Mouse (Mus musculus) testis, adult 2 months (tissue): ENCODE results near the gene Sema3d. TPM values are rescaled to one million over a fixed set of nuclear protein-coding genes. Genes with fewer than 3 reads are reported as not detected.

Experiments
- H3K27ac ChIP-seq: fragments of 200-500 bp; 2 replicates; pipeline ENCODE4 v1.5.1; 2012; ENCODE audit warnings: low read depth, low read length; ENCODE audit not compliant: control insufficient read depth, insufficient read depth
- H3K27me3 ChIP-seq: fragments of 200-500 bp; 2 replicates; pipeline ENCODE4 v1.6.1; 2012; ENCODE audit warnings: mild to moderate bottlenecking, low read length, moderate library complexity; ENCODE audit not compliant: control insufficient read depth, insufficient read depth
- H3K36me3 ChIP-seq: fragments of 200-500 bp; 2 replicates; pipeline ENCODE4 v1.6.1; 2012; ENCODE audit warnings: mild to moderate bottlenecking, low read length; ENCODE audit not compliant: control insufficient read depth, insufficient read depth
- H3K4me1 ChIP-seq: fragments of 200-500 bp; 2 replicates; pipeline ENCODE4 v1.6.1; 2012; ENCODE audit warnings: low read length; ENCODE audit not compliant: control insufficient read depth, insufficient read depth
- H3K4me3 ChIP-seq: fragments of 200-500 bp; 2 replicates; pipeline ENCODE4 v1.5.1; 2012; ENCODE audit warnings: low read depth, mild to moderate bottlenecking, low read length, moderate library complexity, mixed read lengths; ENCODE audit not compliant: control insufficient read depth
- CTCF ChIP-seq: fragments of 200-500 bp; IDR thresholded peaks from 2 replicates; pipeline ENCODE4 v1.5.1; 2012; ENCODE audit warnings: low read depth, mild to moderate bottlenecking, inconsistent platforms, low read length, moderate library complexity; ENCODE audit not compliant: control insufficient read depth, insufficient read depth, insufficient replicate concordance
- POLR2A ChIP-seq: fragments of 200-500 bp; IDR thresholded peaks from 2 replicates; pipeline ENCODE4 v1.6.1; 2012; ENCODE audit warnings: low read depth, mild to moderate bottlenecking, inconsistent platforms, low read length, moderate library complexity; ENCODE audit not compliant: control insufficient read depth
- polyA plus RNA-seq: library from polyadenylated mRNA; depleted of rRNA; stranded (reverse); fragments of >200 nt; gene quantifications from 2 replicates; pipeline ENCODE4 v1.2.3, GENCODE M21; 2012

Sema3d gene
- polyA plus RNA-seq, 1 experiment, result 0.16 TPM

- H3K27me3 ChIP-seq, result no peaks in the 10 kb centered on the region
- H3K36me3 ChIP-seq, result no peaks in the 10 kb centered on the region
- TF ChIP-seq POLR2A (no peak), CTCF (no peak)
- H3K4me1 ChIP-seq, result no peaks in the 10 kb centered on the region
- no peak overlapping the region for H3K4me3 ChIP-seq
- no peak overlapping the region for H3K27ac ChIP-seq
These were observed 183.4 kb downstream of the Sema3d start for GRCm38 (mm10) chr5:12566568-12566967.

- Histone ChIP-seq H3K27me3 (no peaks in the 10 kb centered on the region), H3K4me3 (no peak overlapping the region), H3K4me1 (no peaks in the 10 kb centered on the region), H3K27ac (no peak overlapping the region), H3K36me3 (no peaks in the 10 kb centered on the region)
- TF ChIP-seq POLR2A, result no peak
- TF ChIP-seq CTCF, result no peak
These were observed 191.4 kb downstream of the Sema3d start for GRCm38 (mm10) chr5:12574551-12574950.

GRCm38 (mm10) chr5:12575262-12575661 lies 192.1 kb downstream of the Sema3d start:
- Histone ChIP-seq H3K4me3 (no peak overlapping the region), H3K4me1 (no peaks in the 10 kb centered on the region), H3K36me3 (no peaks in the 10 kb centered on the region), H3K27ac (no peak overlapping the region), H3K27me3 (no peaks in the 10 kb centered on the region)
- TF ChIP-seq POLR2A (no peak), CTCF (no peak)

GRCm38 (mm10) chr5:12579752-12580151 lies 196.6 kb downstream of the Sema3d start:
- no peak overlapping the region for H3K27ac ChIP-seq
- no peak overlapping the region for H3K4me3 ChIP-seq
- H3K4me1 ChIP-seq, result no peaks in the 10 kb centered on the region
- H3K36me3 ChIP-seq, result no peaks in the 10 kb centered on the region
- no peak for TF ChIP-seq POLR2A
- TF ChIP-seq CTCF, result no peak
- no peaks in the 10 kb centered on the region for H3K27me3 ChIP-seq

GRCm38 (mm10) chr5:12582540-12582939 lies 199.4 kb downstream of the Sema3d start:
- H3K4me1 ChIP-seq, result no peaks in the 10 kb centered on the region
- no peak overlapping the region for H3K4me3 ChIP-seq
- no peak overlapping the region for H3K27ac ChIP-seq
- TF ChIP-seq CTCF (no peak), POLR2A (no peak)
- no peaks in the 10 kb centered on the region for H3K27me3 ChIP-seq
- no peaks in the 10 kb centered on the region for H3K36me3 ChIP-seq

GRCm38 (mm10) chr5:12583293-12583834 lies 200.2 kb downstream of the Sema3d start:
- Histone ChIP-seq H3K27me3 (no peaks in the 10 kb centered on the region), H3K4me1 (no peaks in the 10 kb centered on the region), H3K36me3 (no peaks in the 10 kb centered on the region), H3K4me3 (no peak overlapping the region), H3K27ac (no peak overlapping the region)
- TF ChIP-seq CTCF, result no peak
- TF ChIP-seq POLR2A, result no peak

GRCm38 (mm10) chr5:12584886-12585285 lies 201.7 kb downstream of the Sema3d start:
- TF ChIP-seq POLR2A, result no peak
- no peak for TF ChIP-seq CTCF

More at GRCm38 (mm10) chr5:12584886-12585285, 201.7 kb downstream of the Sema3d start:
- Histone ChIP-seq H3K4me3 (no peak overlapping the region), H3K27ac (no peak overlapping the region), H3K27me3 (no peaks in the 10 kb centered on the region), H3K4me1 (no peaks in the 10 kb centered on the region), H3K36me3 (no peaks in the 10 kb centered on the region)
